Mouse (Mus musculus): Measurements from ENCODE around the gene Rasal2. TPM values are rescaled to one million over a fixed set of nuclear protein-coding genes. Genes with fewer than 3 reads are reported as not detected.

Gene Rasal2
- polyA plus RNA-seq, 1 experiment from 2014 or later, result 13.7 TPM

- ATAC-seq (replicated peaks; ENCODE audit: extremely low read depth, insufficient read depth, low FRiP score), result no peak
- H3K4me3 ChIP-seq (ENCODE audit: low read length), result no peak overlapping the region
- no peaks in the 10 kb centered on the region for H3K27me3 ChIP-seq (ENCODE audit: control insufficient read depth, insufficient read depth, low read length)
- no peaks in the 10 kb centered on the region for H3K9me3 ChIP-seq (replicated peaks; ENCODE audit: control insufficient read depth, low read length)
- no peaks in the 10 kb centered on the region for H3K36me3 ChIP-seq (ENCODE audit: control insufficient read depth, insufficient read depth)
- 15% methylated on average over 4 of the region's 4 CpGs for WGBS
- no peak overlapping the region for H3K9ac ChIP-seq (ENCODE audit: low read length)
- peaks cover 2% of the 10 kb centered on the region; the same call in 1 of the 2 replicates for H3K4me1 ChIP-seq (ENCODE audit: control insufficient read depth, insufficient read depth, low read length)
- no peak overlapping the region for H3K4me2 ChIP-seq (ENCODE audit: low read depth, low read length)
- no peak overlapping the region for H3K27ac ChIP-seq (ENCODE audit: low read length)
Observed at GRCm38 (mm10) chr1:157286561-157286960, 125.8 kb downstream of the Rasal2 start.

GRCm38 (mm10) chr1:157285366-157285765, 127.0 kb downstream of the Rasal2 start:
- no peak overlapping the region for H3K4me3 ChIP-seq (ENCODE audit: low read length)
- H3K9ac ChIP-seq (ENCODE audit: low read length), result no peak overlapping the region
- H3K27ac ChIP-seq (ENCODE audit: low read length), result no peak overlapping the region
- H3K4me1 ChIP-seq (ENCODE audit: control insufficient read depth, insufficient read depth, low read length), result peaks cover 2% of the 10 kb centered on the region; the same call in 1 of the 2 replicates
- WGBS, result 82% methylated on average over 3 of the region's 3 CpGs
- no peaks in the 10 kb centered on the region for H3K27me3 ChIP-seq (ENCODE audit: control insufficient read depth, insufficient read depth, low read length)
- no peaks in the 10 kb centered on the region for H3K9me3 ChIP-seq (replicated peaks; ENCODE audit: control insufficient read depth, low read length)
- no peak for ATAC-seq (replicated peaks; ENCODE audit: extremely low read depth, insufficient read depth, low FRiP score)
- H3K4me2 ChIP-seq (ENCODE audit: low read depth, low read length), result no peak overlapping the region
- H3K36me3 ChIP-seq (ENCODE audit: control insufficient read depth, insufficient read depth), result no peaks in the 10 kb centered on the region

- Histone ChIP-seq H3K4me2 (ENCODE audit: low read depth, low read length) (no peak overlapping the region), H3K36me3 (ENCODE audit: control insufficient read depth, insufficient read depth) (no peaks in the 10 kb centered on the region), H3K9me3 (replicated peaks; ENCODE audit: control insufficient read depth, low read length) (no peaks in the 10 kb centered on the region), H3K4me1 (ENCODE audit: control insufficient read depth, insufficient read depth, low read length) (peaks cover 2% of the 10 kb centered on the region; the same call in 1 of the 2 replicates), H3K4me3 (ENCODE audit: low read length) (no peak overlapping the region), H3K9ac (ENCODE audit: low read length) (no peak overlapping the region), H3K27me3 (ENCODE audit: control insufficient read depth, insufficient read depth, low read length) (no peaks in the 10 kb centered on the region), H3K27ac (ENCODE audit: low read length) (no peak overlapping the region)
- no peak for ATAC-seq (replicated peaks; ENCODE audit: extremely low read depth, insufficient read depth, low FRiP score)
Observed at GRCm38 (mm10) chr1:157280781-157281180, 131.6 kb downstream of the Rasal2 start.

GRCm38 (mm10) chr1:157275672-157276307, 136.6 kb downstream of the Rasal2 start:
- Histone ChIP-seq H3K4me2 (ENCODE audit: low read depth, low read length) (no peak overlapping the region), H3K9ac (ENCODE audit: low read length) (no peak overlapping the region), H3K9me3 (replicated peaks; ENCODE audit: control insufficient read depth, low read length) (no peaks in the 10 kb centered on the region), H3K27ac (ENCODE audit: low read length) (no peak overlapping the region), H3K4me3 (ENCODE audit: low read length) (no peak overlapping the region), H3K27me3 (ENCODE audit: control insufficient read depth, insufficient read depth, low read length) (no peaks in the 10 kb centered on the region), H3K4me1 (ENCODE audit: control insufficient read depth, insufficient read depth, low read length) (peaks cover 4% of the 10 kb centered on the region; the same call in 1 of the 2 replicates), H3K36me3 (ENCODE audit: control insufficient read depth, insufficient read depth) (no peaks in the 10 kb centered on the region)
- WGBS, result 56% methylated on average over 4 of the region's 4 CpGs
- no peak for ATAC-seq (replicated peaks; ENCODE audit: extremely low read depth, insufficient read depth, low FRiP score)

GRCm38 (mm10) chr1:157267894-157268293, 144.5 kb downstream of the Rasal2 start:
- no peak overlapping the region for H3K9ac ChIP-seq (ENCODE audit: low read length)
- H3K4me3 ChIP-seq (ENCODE audit: low read length), result no peak overlapping the region
- no peaks in the 10 kb centered on the region for H3K36me3 ChIP-seq (ENCODE audit: control insufficient read depth, insufficient read depth)
- H3K27me3 ChIP-seq (ENCODE audit: control insufficient read depth, insufficient read depth, low read length), result no peaks in the 10 kb centered on the region
- ATAC-seq (replicated peaks; ENCODE audit: extremely low read depth, insufficient read depth, low FRiP score), result no peak
- WGBS, result 80% methylated on average over 3 of the region's 3 CpGs
- no peaks in the 10 kb centered on the region for H3K9me3 ChIP-seq (replicated peaks; ENCODE audit: control insufficient read depth, low read length)
- H3K4me1 ChIP-seq (ENCODE audit: control insufficient read depth, insufficient read depth, low read length), result no peaks in the 10 kb centered on the region; the same call in 1 of the 2 replicates
- no peak overlapping the region for H3K27ac ChIP-seq (ENCODE audit: low read length)
- H3K4me2 ChIP-seq (ENCODE audit: low read depth, low read length), result no peak overlapping the region

- Histone ChIP-seq H3K36me3 (ENCODE audit: control insufficient read depth, insufficient read depth) (no peaks in the 10 kb centered on the region), H3K27me3 (ENCODE audit: control insufficient read depth, insufficient read depth, low read length) (no peaks in the 10 kb centered on the region), H3K27ac (ENCODE audit: low read length) (peak overlapping the region; percentile 73), H3K4me3 (ENCODE audit: low read length) (peak overlapping the region; percentile 19; the same call in 1 of the 2 replicates), H3K9ac (ENCODE audit: low read length) (0 out of 2 replicates have a peak overlapping the region, but pooled peaks have one; percentile 14), H3K9me3 (replicated peaks; ENCODE audit: control insufficient read depth, low read length) (no peaks in the 10 kb centered on the region), H3K4me1 (ENCODE audit: control insufficient read depth, insufficient read depth, low read length) (peaks cover 3% of the 10 kb centered on the region), H3K4me2 (ENCODE audit: low read depth, low read length) (peak overlapping the region; percentile 48; the same call in 1 of the 2 replicates)
- 19% methylated on average over 4 of the region's 4 CpGs for WGBS
- ATAC-seq (replicated peaks; ENCODE audit: extremely low read depth, insufficient read depth, low FRiP score), result peak; percentile 82
Observed at GRCm38 (mm10) chr1:157256562-157256961, 155.8 kb downstream of the Rasal2 start.

GRCm38 (mm10) chr1:157255776-157256175, 156.6 kb downstream of the Rasal2 start:
- Histone ChIP-seq H3K4me2 (ENCODE audit: low read depth, low read length) (no peak overlapping the region), H3K4me3 (ENCODE audit: low read length) (no peak overlapping the region), H3K27me3 (ENCODE audit: control insufficient read depth, insufficient read depth, low read length) (no peaks in the 10 kb centered on the region), H3K27ac (ENCODE audit: low read length) (no peak overlapping the region), H3K9ac (ENCODE audit: low read length) (no peak overlapping the region; the same call in 1 of the 2 replicates), H3K36me3 (ENCODE audit: control insufficient read depth, insufficient read depth) (no peaks in the 10 kb centered on the region), H3K9me3 (replicated peaks; ENCODE audit: control insufficient read depth, low read length) (no peaks in the 10 kb centered on the region), H3K4me1 (ENCODE audit: control insufficient read depth, insufficient read depth, low read length) (peaks cover 3% of the 10 kb centered on the region)
- WGBS, result 77% methylated on average over 1 of the region's 1 CpGs
- no peak for ATAC-seq (replicated peaks; ENCODE audit: extremely low read depth, insufficient read depth, low FRiP score)

GRCm38 (mm10) chr1:157253600-157254490, 158.6 kb downstream of the Rasal2 start:
- no peaks in the 10 kb centered on the region for H3K36me3 ChIP-seq (ENCODE audit: control insufficient read depth, insufficient read depth)
- no peak overlapping the region for H3K9ac ChIP-seq (ENCODE audit: low read length)
- no peaks in the 10 kb centered on the region for H3K27me3 ChIP-seq (ENCODE audit: control insufficient read depth, insufficient read depth, low read length)
- no peak for ATAC-seq (replicated peaks; ENCODE audit: extremely low read depth, insufficient read depth, low FRiP score)
- no peak overlapping the region for H3K4me2 ChIP-seq (ENCODE audit: low read depth, low read length)
- no peak overlapping the region for H3K4me3 ChIP-seq (ENCODE audit: low read length)
- no peak overlapping the region for H3K27ac ChIP-seq (ENCODE audit: low read length)
- WGBS, result 72% methylated on average over 9 of the region's 9 CpGs
- no peaks in the 10 kb centered on the region for H3K9me3 ChIP-seq (replicated peaks; ENCODE audit: control insufficient read depth, low read length)
- H3K4me1 ChIP-seq (ENCODE audit: control insufficient read depth, insufficient read depth, low read length), result peaks cover 3% of the 10 kb centered on the region

GRCm38 (mm10) chr1:157248112-157248511, 164.3 kb downstream of the Rasal2 start:
- Histone ChIP-seq H3K4me1 (ENCODE audit: control insufficient read depth, insufficient read depth, low read length) (peaks cover 8% of the 10 kb centered on the region), H3K27me3 (ENCODE audit: control insufficient read depth, insufficient read depth, low read length) (no peaks in the 10 kb centered on the region), H3K27ac (ENCODE audit: low read length) (no peak overlapping the region), H3K4me2 (ENCODE audit: low read depth, low read length) (no peak overlapping the region), H3K9ac (ENCODE audit: low read length) (no peak overlapping the region), H3K36me3 (ENCODE audit: control insufficient read depth, insufficient read depth) (no peaks in the 10 kb centered on the region), H3K4me3 (ENCODE audit: low read length) (no peak overlapping the region), H3K9me3 (replicated peaks; ENCODE audit: control insufficient read depth, low read length) (no peaks in the 10 kb centered on the region)
- WGBS, result 69% methylated on average over 3 of the region's 3 CpGs
- no peak for ATAC-seq (replicated peaks; ENCODE audit: extremely low read depth, insufficient read depth, low FRiP score)

Data from heart, embryonic 16.5 days (tissue).